Mouse (Mus musculus) stomach, postnatal 0 days (tissue): ENCODE data around the gene Tmem232.

ENCODE experiments used
- CTCF ChIP-seq: IDR thresholded peaks from 2 replicates; pipeline ENCODE4 v1.5.1; 2016; ENCODE audit warnings: antibody characterized with exemption, low read depth, mild to moderate bottlenecking, moderate library complexity
- EP300 ChIP-seq: optimal IDR thresholded peaks from 2 replicates; pipeline ENCODE3; 2016; ENCODE audit warnings: antibody characterized with exemption

- no peak for TF ChIP-seq CTCF
- TF ChIP-seq EP300: no peak
Observed at GRCm38 (mm10) chr17:65370034-65370780, 170.4 kb downstream of the Tmem232 start.
